Mouse (Mus musculus) megakaryocyte progenitor cell, adult 5-6 weeks (primary cell): ENCODE data around the gene Pfn4. TPM values are rescaled to one million over a fixed set of nuclear protein-coding genes. Genes with fewer than 3 reads are reported as not detected.
"Not testable (repeated sequence)": the region's sequence is repeated elsewhere in the genome, so short reads cannot be mapped to it uniquely, and the experiment has no call there.

Source experiments
- ATAC-seq: replicated peaks from 2 replicates; pipeline ENCODE4 v1.8.0; 2016; ENCODE audit warnings: mild to moderate bottlenecking, moderate TSS enrichment, inconsistent platforms; ENCODE audit not compliant: poor library complexity
- total RNA-seq, 2 experiments: library from RNA; stranded (forward) in 1 of 2; stranded (reverse) in 1 of 2; fragments of 157-497, 149-512 nt in 1 of 2; fragments of 200-1000 nt in 1 of 2; gene quantifications; 2 replicates each; pipeline versions ENCODE4 v1.2.3 to v1.2.4; 2015 to 2017

Gene Pfn4
- total RNA-seq, 2 experiments from 2014 or later = 2.7 TPM; not detected in 1

DNA sequence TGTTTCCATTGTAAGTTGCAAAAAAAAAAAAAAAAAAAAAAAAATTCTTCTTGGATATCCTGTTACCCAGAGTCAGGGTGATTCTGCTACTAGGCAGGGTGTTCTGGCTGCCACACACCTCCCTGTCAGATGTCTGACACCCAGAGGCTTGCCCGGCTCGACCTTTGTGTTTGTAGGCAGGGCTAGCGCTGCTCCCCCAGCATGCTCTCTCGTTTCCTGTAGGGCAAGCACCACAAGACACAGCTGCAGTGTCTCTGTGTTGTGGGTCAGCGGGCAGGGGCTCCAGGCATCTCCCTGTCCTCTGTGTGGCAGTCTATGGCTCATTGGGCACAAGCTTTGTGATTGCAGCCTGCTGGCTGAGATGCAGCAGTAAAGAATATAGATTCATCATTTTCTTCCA lies 14.8 kb downstream of the Pfn4 start:
- ATAC-seq = no peak

- ATAC-seq = no peak
These were observed 15.6 kb downstream of the Pfn4 start for GRCm38 (mm10) chr12:4784466-4784865.

DNA sequence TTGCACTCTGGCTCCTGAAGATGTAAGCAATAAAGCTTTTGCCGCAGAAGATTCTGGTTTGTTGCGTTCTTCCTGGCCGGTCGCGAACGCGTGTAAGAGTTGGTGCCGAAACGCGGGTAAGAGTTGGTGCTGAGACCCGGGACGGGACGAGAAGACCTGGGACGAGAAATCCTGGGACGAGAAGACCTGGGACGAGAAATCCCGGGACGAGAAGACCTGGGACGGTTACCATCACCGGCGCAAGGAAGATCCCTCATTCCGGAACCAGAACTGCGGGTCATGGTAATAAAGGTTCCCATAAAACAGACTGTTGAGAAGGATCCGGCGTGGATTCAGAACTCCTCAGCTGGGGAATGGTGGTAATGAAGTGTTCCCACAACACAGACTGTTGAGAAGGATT lies 19.3 kb downstream of the Pfn4 start:
- not testable (repeated sequence) for ATAC-seq

- peak; percentile 75 for ATAC-seq
These were observed 24.9 kb downstream of the Pfn4 start for GRCm38 (mm10) chr12:4793718-4794117.

DNA sequence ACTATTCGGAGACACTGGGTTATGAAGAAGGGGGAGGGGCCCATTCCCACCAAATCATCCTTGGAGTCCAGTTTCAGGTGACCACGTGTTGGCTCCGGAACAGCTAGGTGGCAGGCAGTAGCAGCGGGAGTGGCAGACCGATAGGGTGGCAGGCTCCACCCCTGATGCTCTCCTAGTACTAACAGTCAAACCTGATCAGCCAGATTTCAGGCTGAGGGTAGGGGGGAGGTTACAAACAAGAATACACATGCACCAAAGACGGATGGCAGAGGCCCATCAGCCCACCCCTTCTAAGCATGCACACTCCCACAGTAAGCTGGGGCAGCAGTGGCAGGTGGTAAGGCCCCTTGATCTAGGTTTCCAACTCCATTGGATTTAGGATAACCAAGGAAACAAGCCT lies 28.6 kb downstream of the Pfn4 start:
- not testable (repeated sequence) for ATAC-seq

DNA sequence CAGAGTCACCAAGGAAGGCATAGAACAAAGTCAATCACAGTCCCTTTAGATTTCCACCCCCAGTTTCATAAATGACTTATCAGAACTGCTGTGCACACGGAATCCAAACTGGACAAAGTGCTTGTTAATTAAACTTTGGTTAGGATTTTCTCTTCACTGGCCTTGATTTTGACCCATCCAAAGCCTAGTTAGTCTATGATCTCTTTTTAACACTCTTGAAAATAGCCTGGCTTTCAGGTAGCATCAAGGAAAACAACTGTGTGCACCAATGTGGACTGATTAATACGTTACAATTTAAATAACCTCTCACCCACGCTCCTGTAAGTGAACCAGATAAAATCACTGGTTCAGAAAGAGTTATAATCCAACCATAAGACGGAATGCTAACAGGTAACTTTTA lies 42.2 kb downstream of the Pfn4 start:
- no peak for ATAC-seq

GRCm38 (mm10) chr12:4811705-4812104 lies 42.9 kb downstream of the Pfn4 start:
- no peak for ATAC-seq

DNA sequence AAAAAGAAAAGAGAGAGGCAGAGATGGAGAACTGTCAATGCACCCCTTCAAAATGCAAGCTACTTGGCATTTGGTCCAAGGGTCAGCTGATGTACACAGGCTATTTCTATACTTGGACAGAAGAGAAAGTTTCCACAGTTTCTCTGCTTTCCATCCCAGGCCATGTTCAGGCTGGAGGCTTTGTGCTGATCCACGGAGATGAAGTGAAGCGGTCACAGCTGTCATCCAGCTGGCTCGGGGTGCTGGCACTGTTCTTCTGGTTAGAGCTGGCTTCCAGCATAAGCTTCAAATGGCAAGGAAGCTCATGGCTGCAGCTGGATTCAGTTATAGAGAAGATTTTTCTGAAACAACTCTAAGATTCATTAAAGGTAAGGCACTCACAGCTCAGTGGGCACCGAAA lies 44.8 kb downstream of the Pfn4 start:
- ATAC-seq = no peak

- ATAC-seq = peak; percentile 41
These were observed 48.0 kb downstream of the Pfn4 start for GRCm38 (mm10) chr12:4816680-4817360.

- ATAC-seq = peak; percentile 96
These were observed 48.7 kb downstream of the Pfn4 start, which contains the start of gene Sf3b6 for GRCm38 (mm10) chr12:4817361-4818101. Gene Sf3b6, plus strand, starts transcription at chr12:4817544.

DNA sequence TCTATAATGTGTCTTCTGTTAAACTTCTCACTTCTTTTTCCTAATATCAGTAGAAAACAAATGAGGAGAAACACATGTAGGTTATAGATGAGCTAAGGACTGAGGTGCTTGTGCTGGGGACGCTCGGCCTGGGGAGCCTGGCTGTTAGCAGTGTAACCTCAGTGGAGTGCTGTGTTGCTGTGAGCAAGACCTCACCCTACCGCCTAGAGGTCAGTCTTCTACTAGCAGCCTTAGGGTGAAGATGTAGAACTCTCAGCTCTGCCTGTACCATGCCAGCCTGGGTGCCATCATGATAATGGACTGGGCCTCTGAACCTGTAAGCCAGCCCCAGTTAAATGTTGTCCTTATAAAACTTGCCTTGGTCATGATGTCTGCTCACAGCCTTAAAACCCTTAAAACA lies 58.4 kb downstream of the Pfn4 start:
- peak; percentile 61 for ATAC-seq

Other genes starting within 250 kb of the Pfn4 start
- gene Itsn2, start 176.4 kb upstream of the Pfn4 start, total RNA-seq (2015) = 78.3 and 94.5 TPM in 2 replicates
- 123 and 143 TPM in 2 replicates for gene Itsn2, start 176.4 kb upstream of the Pfn4 start, total RNA-seq (2017)
- not detected in 2 replicates for gene Gm3625, start 176.1 kb upstream of the Pfn4 start, total RNA-seq (2015)
- gene Gm3625, start 176.1 kb upstream of the Pfn4 start, total RNA-seq (2017) = not detected in 2 replicates
- gene Fam228a, start 30.6 kb upstream of the Pfn4 start, total RNA-seq (2015) = 0.05 and 0.30 TPM in 2 replicates
- 1.2 TPM in 1 of 2 replicates, not detected in the other for gene Fam228a, start 30.6 kb upstream of the Pfn4 start, total RNA-seq (2017)
- 0.76 and 3.9 TPM in 2 replicates for gene Fam228b, start 245 bp downstream of the Pfn4 start, total RNA-seq (2015)
- 1.2 and 7.4 TPM in 2 replicates for gene Fam228b, start 245 bp downstream of the Pfn4 start, total RNA-seq (2017)
- 258 and 286 TPM in 2 replicates for gene Sf3b6, start 48.5 kb downstream of the Pfn4 start, total RNA-seq (2015)
- 158 and 165 TPM in 2 replicates for gene Sf3b6, start 48.5 kb downstream of the Pfn4 start, total RNA-seq (2017)
- 19.2 and 21.3 TPM in 2 replicates for gene Fkbp1b, start 72.6 kb downstream of the Pfn4 start, total RNA-seq (2015)
- 12.3 and 18.4 TPM in 2 replicates for gene Fkbp1b, start 72.6 kb downstream of the Pfn4 start, total RNA-seq (2017)
- 17.6 and 19.2 TPM in 2 replicates for gene Wdcp, start 74.3 kb downstream of the Pfn4 start, total RNA-seq (2015)
- gene Wdcp, start 74.3 kb downstream of the Pfn4 start, total RNA-seq (2017) = 6.7 and 10.0 TPM in 2 replicates
- 10.6 and 20.0 TPM in 2 replicates for gene Mfsd2b, start 105.3 kb downstream of the Pfn4 start, total RNA-seq (2015)
- gene Mfsd2b, start 105.3 kb downstream of the Pfn4 start, total RNA-seq (2017) = 6.2 and 14.6 TPM in 2 replicates
- gene Ubxn2a, start 138.7 kb downstream of the Pfn4 start, total RNA-seq (2015) = 18.3 and 20.9 TPM in 2 replicates
- 42.5 and 43.5 TPM in 2 replicates for gene Ubxn2a, start 138.7 kb downstream of the Pfn4 start, total RNA-seq (2017)
- 54.1 and 65.0 TPM in 2 replicates for gene Atad2b, start 148.3 kb downstream of the Pfn4 start, total RNA-seq (2015)
- gene Atad2b, start 148.3 kb downstream of the Pfn4 start, total RNA-seq (2017) = 33.5 and 40.0 TPM in 2 replicates